Mouse (Mus musculus): ENCODE results near the gene Rgcc. TPM values are rescaled to one million over a fixed set of nuclear protein-coding genes. Genes with fewer than 3 reads are reported as not detected.
A peak's percentile ranks its signal among the peaks of the same experiment; 100 is the strongest.

Rgcc gene
- polyA plus RNA-seq, 1 experiment from 2014 or later = 14.8 TPM

DNA sequence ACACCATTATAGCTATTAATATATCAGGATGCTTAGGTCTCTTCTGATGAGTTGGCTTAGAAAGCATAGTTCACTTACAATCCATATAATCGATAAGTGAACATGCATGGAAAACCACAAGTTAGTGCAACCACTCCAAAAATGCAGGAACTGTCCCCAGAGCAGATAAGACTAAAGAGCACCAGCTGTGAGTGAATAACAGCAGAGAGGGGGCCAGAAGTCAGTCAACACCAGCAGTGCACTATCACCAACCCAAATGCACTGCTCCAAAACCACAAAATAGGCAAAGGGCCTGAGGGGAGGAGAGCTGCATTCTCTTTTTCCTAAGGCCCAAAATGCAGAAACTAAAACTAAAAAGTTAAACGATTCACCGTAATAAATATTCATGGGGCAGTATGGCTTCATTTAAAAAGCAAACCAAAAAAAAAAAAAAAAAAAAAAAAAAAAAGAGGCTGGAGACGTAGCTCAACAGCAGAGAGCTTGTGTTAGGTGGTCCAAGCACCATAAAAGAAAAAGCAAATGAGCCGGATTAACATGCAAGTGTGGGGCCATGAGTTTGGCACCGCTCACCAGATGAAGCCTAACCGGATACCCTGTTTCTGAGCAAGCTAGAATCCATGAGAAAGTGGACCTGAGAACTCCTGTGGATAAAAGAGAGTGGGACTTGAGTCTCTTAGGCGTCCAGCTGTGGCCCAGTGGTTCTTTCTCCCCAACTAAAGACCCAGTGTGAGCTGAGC, 12.2 kb upstream of the Rgcc start:
- Histone ChIP-seq H3K9me3 (replicated peaks) (no peaks in the 10 kb centered on the region), H3K27me3 (ENCODE audit: low read depth, poor library complexity, severe bottlenecking) (no peaks in the 10 kb centered on the region), H3K4me3 (no peak overlapping the region), H3K27ac (peak overlapping the region; percentile 42; the same call in 1 of the 2 replicates), H3K36me3 (no peaks in the 10 kb centered on the region), H3K4me1 (peaks cover 47% of the 10 kb centered on the region)
- 79% methylated on average over 8 of the region's 8 CpGs for WGBS
- no peak for DNase-seq (ENCODE audit: low spot score)

DNA sequence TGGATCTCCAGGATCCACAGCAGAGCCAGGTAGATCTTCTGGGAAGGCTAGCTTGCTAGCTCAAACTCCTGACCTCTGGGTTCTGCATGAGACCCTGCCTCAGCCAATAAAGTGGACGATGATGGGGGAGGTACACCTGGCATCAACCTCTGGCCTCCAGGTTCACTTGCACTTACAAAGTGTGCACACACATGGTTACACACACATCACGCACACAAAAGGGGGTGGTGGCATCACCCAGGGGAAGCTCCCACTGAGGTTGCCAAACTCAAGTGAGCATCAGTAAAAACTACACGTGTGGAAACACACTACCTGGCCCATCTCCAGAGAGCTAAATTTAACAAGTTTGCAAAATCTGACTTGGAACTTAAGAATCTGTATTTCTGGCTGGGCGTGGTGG, 11.3 kb upstream of the Rgcc start:
- H3K36me3 ChIP-seq = no peaks in the 10 kb centered on the region
- 86% methylated on average over 4 of the region's 4 CpGs for WGBS

GRCm38 (mm10) chr14:79311918-79312454, 10.5 kb upstream of the Rgcc start:
- Histone ChIP-seq H3K36me3 (no peaks in the 10 kb centered on the region), H3K4me1 (peaks cover 52% of the 10 kb centered on the region), H3K27me3 (ENCODE audit: low read depth, poor library complexity, severe bottlenecking) (no peaks in the 10 kb centered on the region), H3K4me3 (no peak overlapping the region), H3K27ac (peak overlapping the region; percentile 11; the same call in 1 of the 2 replicates), H3K9me3 (replicated peaks) (no peaks in the 10 kb centered on the region)
- DNase-seq (ENCODE audit: low spot score) = no peak
- WGBS = 22% methylated on average over 4 of the region's 4 CpGs

More for the DNA sequence above, 11.3 kb upstream of the Rgcc start:
- Histone ChIP-seq H3K4me3 (no peak overlapping the region), H3K27ac (no peak overlapping the region), H3K27me3 (ENCODE audit: low read depth, poor library complexity, severe bottlenecking) (no peaks in the 10 kb centered on the region), H3K9me3 (replicated peaks) (no peaks in the 10 kb centered on the region), H3K4me1 (peaks cover 51% of the 10 kb centered on the region)
- no peak for DNase-seq (ENCODE audit: low spot score)

GRCm38 (mm10) chr14:79309115-79309514, 7.7 kb upstream of the Rgcc start:
- DNase-seq (ENCODE audit: low spot score) = no peak
- Histone ChIP-seq H3K27me3 (ENCODE audit: low read depth, poor library complexity, severe bottlenecking) (no peaks in the 10 kb centered on the region), H3K9me3 (replicated peaks) (no peaks in the 10 kb centered on the region), H3K36me3 (no peaks in the 10 kb centered on the region), H3K4me3 (no peak overlapping the region), H3K4me1 (peaks cover 44% of the 10 kb centered on the region), H3K27ac (0 out of 2 replicates have a peak overlapping the region, but pooled peaks have one; percentile 37)
- 51% methylated on average over 4 of the region's 4 CpGs for WGBS

DNA sequence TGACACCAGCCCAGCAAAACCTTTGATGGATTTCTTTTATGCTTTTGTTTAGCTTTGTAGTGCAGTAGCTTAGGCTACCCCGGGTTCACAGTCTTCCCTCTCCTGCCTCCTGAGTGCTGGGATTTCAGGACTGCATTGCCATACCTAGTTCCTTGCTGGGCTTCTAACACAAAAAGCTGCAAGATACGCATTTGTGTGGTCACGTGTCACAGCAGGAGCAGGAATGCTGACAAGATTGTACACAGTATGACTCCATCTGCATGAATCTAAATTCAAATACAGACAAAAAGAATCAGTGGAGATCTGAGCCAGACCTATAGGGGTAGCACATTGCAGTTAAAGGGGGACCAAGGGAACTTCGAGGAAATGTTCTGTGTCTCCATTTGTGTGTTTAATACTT, 6.9 kb upstream of the Rgcc start:
- Histone ChIP-seq H3K27ac (0 out of 2 replicates have a peak overlapping the region, but pooled peaks have one; percentile 20), H3K36me3 (no peaks in the 10 kb centered on the region), H3K4me3 (no peak overlapping the region), H3K27me3 (ENCODE audit: low read depth, poor library complexity, severe bottlenecking) (peaks cover 3% of the 10 kb centered on the region; the same call in 1 of the 2 replicates), H3K4me1 (peaks cover 41% of the 10 kb centered on the region), H3K9me3 (replicated peaks) (no peaks in the 10 kb centered on the region)
- 45% methylated on average over 4 of the region's 4 CpGs for WGBS
- no peak for DNase-seq (ENCODE audit: low spot score)

DNA sequence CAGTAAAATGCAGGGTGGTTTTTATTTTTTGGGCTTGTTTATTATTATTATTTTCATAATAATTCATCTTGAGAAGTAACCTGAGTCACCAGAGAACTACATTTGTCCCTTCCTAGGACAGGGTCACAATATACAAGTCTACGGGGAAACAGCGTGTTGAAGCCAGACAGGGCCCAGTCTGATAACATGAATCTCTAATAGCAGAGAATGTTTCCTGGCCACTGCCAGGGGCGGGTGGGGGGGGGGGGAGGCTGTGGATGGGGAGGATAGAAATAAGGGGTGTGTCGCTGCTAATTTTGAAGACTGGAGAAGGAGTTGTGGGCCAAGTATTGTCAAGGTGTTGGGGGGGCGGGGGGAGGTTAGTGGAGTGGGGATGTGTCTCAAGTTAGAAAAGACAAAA, 6.5 kb upstream of the Rgcc start:
- Histone ChIP-seq H3K9me3 (replicated peaks) (no peaks in the 10 kb centered on the region), H3K4me1 (peaks cover 43% of the 10 kb centered on the region), H3K27me3 (ENCODE audit: low read depth, poor library complexity, severe bottlenecking) (peaks cover 8% of the 10 kb centered on the region; the same call in 1 of the 2 replicates), H3K36me3 (no peaks in the 10 kb centered on the region), H3K27ac (no peak overlapping the region), H3K4me3 (no peak overlapping the region)
- 66% methylated on average over 5 of the region's 5 CpGs for WGBS
- DNase-seq (ENCODE audit: low spot score) = no peak

DNA sequence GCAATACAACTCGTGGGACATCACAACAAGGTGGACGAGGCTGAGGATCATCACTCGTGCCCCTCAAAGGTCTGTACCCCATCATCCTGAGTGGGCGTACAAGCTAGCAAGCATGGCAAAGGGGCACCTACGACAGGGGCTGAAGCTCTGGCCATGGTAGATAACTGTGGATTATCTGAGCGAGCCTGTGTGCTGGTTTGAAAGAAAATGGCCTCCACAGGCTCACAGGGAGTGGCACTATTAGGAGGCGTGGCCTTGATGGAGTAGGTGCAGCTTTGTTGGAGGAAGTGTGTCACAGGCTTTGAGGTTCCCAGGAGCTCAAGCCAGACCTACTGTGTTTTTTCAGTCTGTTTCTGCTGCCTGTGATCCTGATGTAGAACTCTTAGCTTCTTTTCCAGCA, 5.7 kb upstream of the Rgcc start:
- WGBS = 89% methylated on average over 7 of the region's 7 CpGs
- no peak for DNase-seq (ENCODE audit: low spot score)

GRCm38 (mm10) chr14:79304873-79305464, 3.5 kb upstream of the Rgcc start:
- Histone ChIP-seq H3K9me3 (replicated peaks) (no peaks in the 10 kb centered on the region), H3K27ac (no peak overlapping the region), H3K36me3 (no peaks in the 10 kb centered on the region), H3K4me1 (peaks cover 44% of the 10 kb centered on the region), H3K4me3 (no peak overlapping the region), H3K27me3 (ENCODE audit: low read depth, poor library complexity, severe bottlenecking) (peaks cover 35% of the 10 kb centered on the region)
- DNase-seq (ENCODE audit: low spot score) = no peak
- WGBS = 93% methylated on average over 6 of the region's 6 CpGs

More for the DNA sequence above, 5.7 kb upstream of the Rgcc start:
- Histone ChIP-seq H3K27ac (no peak overlapping the region), H3K27me3 (ENCODE audit: low read depth, poor library complexity, severe bottlenecking) (peaks cover 15% of the 10 kb centered on the region), H3K9me3 (replicated peaks) (no peaks in the 10 kb centered on the region), H3K36me3 (no peaks in the 10 kb centered on the region), H3K4me1 (peaks cover 37% of the 10 kb centered on the region), H3K4me3 (no peak overlapping the region)

DNA sequence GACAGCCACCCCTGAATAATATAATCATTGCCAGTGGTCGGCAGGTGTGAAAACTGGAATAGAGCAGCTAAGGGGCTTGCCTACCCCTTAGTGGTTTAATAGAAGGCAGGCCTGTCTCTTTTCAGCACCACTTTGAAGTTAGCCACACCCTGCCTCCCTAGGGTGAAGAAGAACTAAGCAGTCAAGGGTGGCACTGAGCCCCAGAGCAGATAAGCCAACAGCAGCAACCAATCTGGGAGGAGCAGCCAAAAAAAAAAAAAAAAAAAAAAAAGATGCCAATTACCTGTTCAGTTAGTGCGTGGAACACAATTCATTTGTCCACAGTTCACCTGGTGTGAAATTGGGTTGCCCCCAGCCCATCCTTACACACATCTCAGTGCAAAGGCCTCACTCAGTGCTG, 1.7 kb upstream of the Rgcc start:
- H3K27me3 ChIP-seq (ENCODE audit: low read depth, poor library complexity, severe bottlenecking) = peaks cover 51% of the 10 kb centered on the region
- H3K9me3 ChIP-seq (replicated peaks) = no peaks in the 10 kb centered on the region
- WGBS = 60% methylated on average over 2 of the region's 2 CpGs
- no peak overlapping the region for H3K27ac ChIP-seq
- H3K4me3 ChIP-seq = no peak overlapping the region
- H3K4me1 ChIP-seq = peaks cover 43% of the 10 kb centered on the region
- DNase-seq (ENCODE audit: low spot score) = no peak
- no peaks in the 10 kb centered on the region for H3K36me3 ChIP-seq

GRCm38 (mm10) chr14:79300641-79301350, 649 bp downstream of the Rgcc start:
- Histone ChIP-seq H3K9me3 (replicated peaks) (no peaks in the 10 kb centered on the region), H3K27me3 (ENCODE audit: low read depth, poor library complexity, severe bottlenecking) (peaks cover 57% of the 10 kb centered on the region), H3K27ac (peak overlapping the region; percentile 56), H3K36me3 (no peaks in the 10 kb centered on the region), H3K4me1 (peaks cover 45% of the 10 kb centered on the region), H3K4me3 (peak overlapping the region; percentile 61)
- DNase-seq (ENCODE audit: low spot score) = peak; percentile 63
- 2% methylated on average over 52 of the region's 52 CpGs for WGBS

DNA sequence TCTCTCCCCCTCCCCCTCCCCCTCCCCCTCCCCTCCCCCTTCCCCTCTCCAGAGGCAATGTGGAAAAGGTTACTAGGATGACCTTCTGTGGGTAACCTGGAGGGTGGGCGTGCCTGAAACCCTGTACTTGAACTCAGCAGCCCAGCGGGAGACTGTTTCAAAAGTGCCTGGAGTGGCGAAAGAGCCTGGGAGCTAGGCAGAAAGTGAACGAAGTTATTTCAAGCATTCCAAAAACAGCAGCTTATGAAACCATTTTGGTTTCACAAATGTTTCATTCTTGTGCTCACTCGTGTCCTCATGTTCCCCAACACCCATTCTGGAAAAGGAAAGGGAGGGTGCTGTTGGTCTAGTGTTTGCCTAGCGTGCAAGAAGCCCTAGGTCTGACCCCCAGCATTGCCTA, 1.6 kb downstream of the Rgcc start:
- Histone ChIP-seq H3K36me3 (no peaks in the 10 kb centered on the region), H3K9me3 (replicated peaks) (no peaks in the 10 kb centered on the region), H3K27ac (no peak overlapping the region), H3K27me3 (ENCODE audit: low read depth, poor library complexity, severe bottlenecking) (peaks cover 57% of the 10 kb centered on the region), H3K4me3 (peak overlapping the region; percentile 61; the same call in 1 of the 2 replicates), H3K4me1 (peaks cover 52% of the 10 kb centered on the region)
- DNase-seq (ENCODE audit: low spot score) = no peak
- 15% methylated on average over 6 of the region's 6 CpGs for WGBS

DNA sequence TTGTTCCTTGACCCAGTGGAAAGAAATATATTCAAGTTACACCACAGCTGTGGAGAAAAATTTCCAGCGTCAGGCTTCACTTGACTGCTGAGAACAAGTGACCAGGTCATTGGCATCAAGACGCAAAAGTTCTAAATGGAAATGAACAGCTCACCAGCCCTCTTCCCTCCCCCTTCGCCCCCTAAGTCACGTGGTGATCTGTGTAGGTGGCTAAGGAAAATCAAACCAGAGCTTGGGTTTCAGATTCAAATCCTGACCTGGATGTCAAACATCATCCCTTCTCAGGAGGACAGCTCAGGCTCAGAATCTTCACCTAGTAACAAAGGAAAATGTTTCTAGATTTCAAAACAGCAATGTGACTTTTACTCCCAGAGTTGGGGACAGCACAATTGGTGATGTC, 2.2 kb downstream of the Rgcc start:
- WGBS = 43% methylated on average over 4 of the region's 4 CpGs
- Histone ChIP-seq H3K4me1 (peaks cover 52% of the 10 kb centered on the region), H3K36me3 (no peaks in the 10 kb centered on the region), H3K27ac (no peak overlapping the region), H3K4me3 (no peak overlapping the region), H3K9me3 (replicated peaks) (no peaks in the 10 kb centered on the region), H3K27me3 (ENCODE audit: low read depth, poor library complexity, severe bottlenecking) (peaks cover 57% of the 10 kb centered on the region)
- DNase-seq (ENCODE audit: low spot score) = no peak

All from limb, embryonic 10.5 days (tissue).